Mouse (Mus musculus) myocyte (in vitro differentiated cells): ENCODE data around the gene Psen2. TPM values are rescaled to one million over a fixed set of nuclear protein-coding genes. Genes with fewer than 3 reads are reported as not detected.

Source experiments
- H3K27me3 ChIP-seq: one replicate; pipeline ENCODE4 v1.6.1; 2011; ENCODE audit not compliant: control insufficient read depth, insufficient read depth, insufficient read length
- H3K36me3 ChIP-seq: one replicate; pipeline ENCODE4 v1.6.1; 2011; ENCODE audit not compliant: control insufficient read depth, insufficient read depth
- H3K4me2 ChIP-seq: one replicate; pipeline ENCODE4 v1.6.1; 2011; ENCODE audit warnings: low read depth, control low read depth
- H3K4me3 ChIP-seq: one replicate; pipeline ENCODE4 v1.5.1; 2011; ENCODE audit warnings: mild to moderate bottlenecking, control low read depth, moderate library complexity
- H3K79me2 ChIP-seq: one replicate; pipeline ENCODE4 v1.6.1; 2011; ENCODE audit not compliant: control insufficient read depth, insufficient read depth
- H3ac ChIP-seq: one replicate; pipeline ENCODE4 v1.6.1; 2011; ENCODE audit not compliant: control insufficient read depth, insufficient read length
- CEBPB ChIP-seq: IDR thresholded peaks from 2 replicates; pipeline ENCODE4 v1.6.1; 2011; ENCODE audit warnings: mild to moderate bottlenecking, moderate library complexity; ENCODE audit not compliant: poor library complexity, insufficient read depth, severe bottlenecking
- E2F4 ChIP-seq: IDR thresholded peaks from one replicate; pipeline ENCODE4 v1.6.1; 2011; ENCODE audit warnings: mild to moderate bottlenecking, control low read depth, moderate library complexity; ENCODE audit not compliant: insufficient read depth
- MAX ChIP-seq: IDR thresholded peaks from one replicate; pipeline ENCODE4 v1.6.1; 2011; ENCODE audit warnings: low read depth, mild to moderate bottlenecking, control low read depth
- MYOD1 ChIP-seq, 3 experiments: IDR thresholded peaks; one replicate each; pipeline ENCODE4 v1.6.1; 2011; ENCODE audit warnings: control low read depth in 2 of 3, low read depth in 2 of 3, mild to moderate bottlenecking in 2 of 3, moderate library complexity in 1 of 3; ENCODE audit not compliant: insufficient read length in 2 of 3, control insufficient read depth in 1 of 3
- MYOG ChIP-seq, 3 experiments: IDR thresholded peaks; one replicate each; pipeline ENCODE4 v1.6.1; 2011; ENCODE audit warnings: control low read depth in 2 of 3, low read depth in 2 of 3, mild to moderate bottlenecking in 2 of 3; ENCODE audit not compliant: insufficient read length in 2 of 3, control insufficient read depth in 1 of 3, insufficient read depth in 1 of 3
- POLR2A ChIP-seq: IDR thresholded peaks from one replicate; pipeline ENCODE4 v1.6.1; 2011; ENCODE audit warnings: low read depth, mild to moderate bottlenecking, control low read depth, moderate library complexity; ENCODE audit not compliant: insufficient read length
- POLR2AphosphoS2 ChIP-seq: IDR thresholded peaks from one replicate; pipeline ENCODE4 v1.6.1; 2011; ENCODE audit warnings: low read depth, control low read depth; ENCODE audit not compliant: insufficient read length
- REST ChIP-seq: IDR thresholded peaks from one replicate; pipeline ENCODE4 v1.6.1; 2011; ENCODE audit warnings: mild to moderate bottlenecking, control low read depth, moderate library complexity; ENCODE audit not compliant: insufficient read depth, insufficient read length
- SRF ChIP-seq: IDR thresholded peaks from one replicate; pipeline ENCODE4 v1.6.1; 2011; ENCODE audit warnings: low read depth; ENCODE audit not compliant: control insufficient read depth, insufficient read length
- TCF12 ChIP-seq: IDR thresholded peaks from one replicate; pipeline ENCODE4 v1.6.1; 2011; ENCODE audit warnings: mild to moderate bottlenecking, control low read depth; ENCODE audit not compliant: poor library complexity, insufficient read depth, severe bottlenecking
- TCF3 ChIP-seq: IDR thresholded peaks from one replicate; pipeline ENCODE4 v1.6.1; 2011; ENCODE audit warnings: low read depth, control low read depth; ENCODE audit not compliant: insufficient read length
- USF1 ChIP-seq: IDR thresholded peaks from one replicate; pipeline ENCODE4 v1.6.1; 2011; ENCODE audit warnings: low read depth, mild to moderate bottlenecking, control low read depth, moderate library complexity
- polyA plus RNA-seq: library from polyadenylated mRNA; unstranded; fragments of >200 nt; fragmentation: generic; extraction: Trizol; gene quantifications from one replicate; pipeline ENCODE4 v1.2.1, GENCODE M21; 2012; ENCODE audit warnings: missing spikeins

Gene Psen2
- polyA plus RNA-seq, 1 experiment: 28.6 TPM

- H3K36me3 ChIP-seq: no peaks in the 10 kb centered on the region
- H3ac ChIP-seq: no peak overlapping the region
- no peaks in the 10 kb centered on the region for H3K27me3 ChIP-seq
- H3K4me3 ChIP-seq: no peak overlapping the region
- H3K79me2 ChIP-seq: no peaks in the 10 kb centered on the region
- no peak for TF ChIP-seq TCF3
- no peak for TF ChIP-seq SRF
- TF ChIP-seq REST: no peak
- TF ChIP-seq MAX: no peak
- no peak for TF ChIP-seq CEBPB
- TF ChIP-seq MYOG (IDR thresholded peaks at IDR 0.05; ENCODE audit: control insufficient read depth in 1 of 3, insufficient read depth in 1 of 3, insufficient read length in 2 of 3, low read depth in 2 of 3): peak in 1 of 3 experiments; percentile 12
- no peak overlapping the region for H3K4me2 ChIP-seq
Measured at GRCm38 (mm10) chr1:180288872-180289468, 25.7 kb upstream of the Psen2 start.

- Histone ChIP-seq H3K27me3 (no peaks in the 10 kb centered on the region), H3K36me3 (no peaks in the 10 kb centered on the region), H3K4me3 (no peak overlapping the region), H3ac (no peak overlapping the region), H3K4me2 (no peak overlapping the region), H3K79me2 (no peaks in the 10 kb centered on the region)
- no peak for TF ChIP-seq CEBPB
- no peak for TF ChIP-seq SRF
- TF ChIP-seq MAX: no peak
- no peak for TF ChIP-seq POLR2A
- TF ChIP-seq POLR2AphosphoS2: no peak
- no peak for TF ChIP-seq E2F4
Measured at GRCm38 (mm10) chr1:180288227-180288626, 25.0 kb upstream of the Psen2 start.

GRCm38 (mm10) chr1:180286081-180286831 lies 23.0 kb upstream of the Psen2 start:
- TF ChIP-seq SRF: no peak
- TF ChIP-seq MAX: no peak
- TF ChIP-seq POLR2AphosphoS2: no peak
- no peak for TF ChIP-seq TCF3
- TF ChIP-seq POLR2A: no peak
- TF ChIP-seq MYOD1 (IDR thresholded peaks at IDR 0.05; ENCODE audit: control insufficient read depth in 1 of 3, insufficient read length in 2 of 3, low read depth in 2 of 3): no peak
- TF ChIP-seq USF1: no peak
- TF ChIP-seq MYOG (IDR thresholded peaks at IDR 0.05; ENCODE audit: control insufficient read depth in 1 of 3, insufficient read depth in 1 of 3, insufficient read length in 2 of 3, low read depth in 2 of 3): no peak
- TF ChIP-seq TCF12: no peak
- TF ChIP-seq CEBPB: no peak
- no peak for TF ChIP-seq E2F4
- Histone ChIP-seq H3K36me3 (no peaks in the 10 kb centered on the region), H3K4me3 (no peak overlapping the region), H3K27me3 (no peaks in the 10 kb centered on the region), H3K79me2 (no peaks in the 10 kb centered on the region), H3ac (no peak overlapping the region), H3K4me2 (no peak overlapping the region)

- H3K79me2 ChIP-seq: no peaks in the 10 kb centered on the region
- H3K27me3 ChIP-seq: no peaks in the 10 kb centered on the region
- no peak overlapping the region for H3ac ChIP-seq
- H3K4me2 ChIP-seq: peak overlapping the region; percentile 49
- no peak for TF ChIP-seq TCF3
- peak in 2 of 3 experiments; percentile 51 to 77 for TF ChIP-seq MYOG (IDR thresholded peaks at IDR 0.05; ENCODE audit: control insufficient read depth in 1 of 3, insufficient read depth in 1 of 3, insufficient read length in 2 of 3, low read depth in 2 of 3)
- no peak for TF ChIP-seq TCF12
- TF ChIP-seq MYOD1 (IDR thresholded peaks at IDR 0.05; ENCODE audit: control insufficient read depth in 1 of 3, insufficient read length in 2 of 3, low read depth in 2 of 3): peak in 2 of 3 experiments; percentile 60 to 69
- H3K36me3 ChIP-seq: no peaks in the 10 kb centered on the region
- H3K4me3 ChIP-seq: no peak overlapping the region
Measured at GRCm38 (mm10) chr1:180283813-180284768, 20.9 kb upstream of the Psen2 start.

GRCm38 (mm10) chr1:180282581-180282980 lies 19.3 kb upstream of the Psen2 start:
- Histone ChIP-seq H3ac (no peak overlapping the region), H3K27me3 (no peaks in the 10 kb centered on the region), H3K36me3 (no peaks in the 10 kb centered on the region), H3K4me3 (no peak overlapping the region), H3K4me2 (no peak overlapping the region), H3K79me2 (no peaks in the 10 kb centered on the region)
- TF ChIP-seq MAX (no peak), CEBPB (no peak), MYOG (IDR thresholded peaks at IDR 0.05; ENCODE audit: control insufficient read depth in 1 of 3, insufficient read depth in 1 of 3, insufficient read length in 2 of 3, low read depth in 2 of 3) (no peak), REST (no peak), POLR2AphosphoS2 (no peak), POLR2A (no peak), USF1 (no peak), TCF3 (no peak), E2F4 (no peak), SRF (no peak), TCF12 (no peak), MYOD1 (IDR thresholded peaks at IDR 0.05; ENCODE audit: control insufficient read depth in 1 of 3, insufficient read length in 2 of 3, low read depth in 2 of 3) (no peak)
